Mouse (Mus musculus) lung, embryonic 16.5 days (tissue): Measurements from ENCODE around the gene Zfhx3. TPM values are rescaled to one million over a fixed set of nuclear protein-coding genes. Genes with fewer than 3 reads are reported as not detected.
A peak's percentile ranks its signal among the peaks of the same experiment; 100 is the strongest.

ENCODE experiments used
- ATAC-seq: fragments of 200-750 bp; cut with Nextera tagmentation; 2 replicates; pipeline ENCODE4 v1.8.0; 2017; ENCODE audit warnings: low read depth, mild to moderate bottlenecking, moderate library complexity
- H3K27ac ChIP-seq: fragments of 300-500 bp; sonication (generic); 2 replicates; pipeline ENCODE4 v1.5.1; 2014; ENCODE audit warnings: mild to moderate bottlenecking, control low read depth, low read length
- H3K27me3 ChIP-seq: fragments of 300-500 bp; sonication (generic); 2 replicates; pipeline ENCODE4 v1.6.1; 2014; ENCODE audit warnings: low read depth, low read length, mixed read lengths; ENCODE audit not compliant: control insufficient read depth, insufficient read depth
- H3K36me3 ChIP-seq: fragments of 300-500 bp; sonication (generic); 2 replicates; pipeline ENCODE4 v1.6.1; 2014; ENCODE audit warnings: low read length; ENCODE audit not compliant: control insufficient read depth, insufficient read depth
- H3K4me1 ChIP-seq: fragments of 300-500 bp; sonication (generic); replicated peaks from 2 replicates; pipeline ENCODE4 v1.6.1; 2014; ENCODE audit warnings: low read length, mixed read lengths; ENCODE audit not compliant: control insufficient read depth, insufficient read depth
- H3K4me2 ChIP-seq: fragments of 300-500 bp; sonication (generic); 2 replicates; pipeline ENCODE4 v1.6.1; 2014; ENCODE audit warnings: low read depth, low read length, control low read depth
- H3K4me3 ChIP-seq: fragments of 300-500 bp; sonication (generic); 2 replicates; pipeline ENCODE4 v1.5.1; 2014; ENCODE audit warnings: mild to moderate bottlenecking, low read length, control low read depth
- H3K9ac ChIP-seq: fragments of 300-500 bp; sonication (generic); 2 replicates; pipeline ENCODE4 v1.6.1; 2014; ENCODE audit warnings: low read length, control low read depth
- H3K9me3 ChIP-seq: fragments of 300-500 bp; sonication (generic); 2 replicates; pipeline ENCODE4 v1.6.1; 2016; ENCODE audit warnings: low read length; ENCODE audit not compliant: control insufficient read depth
- WGBS: fragments of 180-500 bp; shearing (Covaris S2); extraction: QIAGEN DNeasy Blood & Tissue Kit; methylation state at CpG from one replicate; pipeline ENCODE4 v1.1.7; 2014; 5-methylcytosine and 5-hydroxymethylcytosine counted together
- polyA plus RNA-seq: library from polyadenylated mRNA; unstranded; fragments of >200 nt; fragmentation: Nextera tagmentation; extraction: Ambion mirVana; gene quantifications from 2 replicates; pipeline ENCODE4 v1.2.1, GENCODE M21; 2015

Zfhx3 gene
- polyA plus RNA-seq, 1 experiment from 2014 or later, result 12.7 TPM

DNA sequence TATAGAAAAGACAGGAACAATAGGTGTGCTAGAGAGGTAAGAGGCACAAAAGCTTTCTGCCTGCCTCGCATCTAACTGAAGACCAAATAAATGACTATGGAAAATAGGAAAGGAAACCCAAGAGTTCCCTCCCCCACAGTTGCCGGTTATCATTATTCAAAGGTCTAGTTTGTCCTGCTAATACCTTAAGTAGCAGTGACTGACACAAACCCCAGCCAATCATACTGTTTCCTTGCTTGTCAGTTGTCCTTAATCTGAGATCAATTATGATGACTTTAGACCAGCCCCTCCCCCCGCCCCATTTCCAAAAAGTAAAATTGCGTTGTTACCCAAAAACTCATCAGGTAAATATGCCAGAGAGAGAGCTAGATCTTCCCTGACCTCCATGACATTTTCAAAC is 240.9 kb downstream of the Zfhx3 start:
- ATAC-seq, result no peak
- no peaks in the 10 kb centered on the region for H3K36me3 ChIP-seq
- H3K4me2 ChIP-seq, result no peak overlapping the region
- no peak overlapping the region for H3K4me3 ChIP-seq
- no peaks in the 10 kb centered on the region for H3K27me3 ChIP-seq
- H3K9ac ChIP-seq, result no peak overlapping the region
- 0 out of 2 replicates have a peak, but pooled peaks cover 2% of the 10 kb centered on the region for H3K4me1 ChIP-seq
- H3K9me3 ChIP-seq, result no peaks in the 10 kb centered on the region
- WGBS, result 84% methylated on average over 4 of the region's 4 CpGs
- no peak overlapping the region for H3K27ac ChIP-seq

DNA sequence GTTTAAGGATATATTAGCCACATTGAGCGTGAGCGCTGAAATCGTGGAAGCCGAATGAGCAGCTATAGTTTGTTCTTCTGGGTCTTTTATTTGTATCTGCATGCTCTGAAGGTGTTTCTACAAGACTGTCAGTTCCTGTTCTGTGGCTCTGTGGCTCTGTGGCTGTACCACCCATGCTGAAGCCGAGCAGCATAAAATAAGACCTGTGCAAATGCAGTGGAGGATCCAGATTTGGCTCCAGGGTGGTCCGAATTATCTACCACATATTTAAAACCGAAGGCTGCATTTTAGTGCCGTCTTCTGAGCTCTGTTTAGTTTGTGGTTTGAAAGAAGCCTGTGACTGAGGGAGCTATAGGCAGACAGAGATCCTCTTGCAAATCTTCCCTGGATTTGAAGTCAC is 241.5 kb downstream of the Zfhx3 start:
- 47% methylated on average over 8 of the region's 8 CpGs for WGBS
- Histone ChIP-seq H3K36me3 (no peaks in the 10 kb centered on the region), H3K4me1 (0 out of 2 replicates have a peak, but pooled peaks cover 2% of the 10 kb centered on the region), H3K4me2 (no peak overlapping the region), H3K4me3 (no peak overlapping the region), H3K27ac (no peak overlapping the region), H3K9ac (no peak overlapping the region), H3K9me3 (no peaks in the 10 kb centered on the region), H3K27me3 (no peaks in the 10 kb centered on the region)
- no peak for ATAC-seq

DNA sequence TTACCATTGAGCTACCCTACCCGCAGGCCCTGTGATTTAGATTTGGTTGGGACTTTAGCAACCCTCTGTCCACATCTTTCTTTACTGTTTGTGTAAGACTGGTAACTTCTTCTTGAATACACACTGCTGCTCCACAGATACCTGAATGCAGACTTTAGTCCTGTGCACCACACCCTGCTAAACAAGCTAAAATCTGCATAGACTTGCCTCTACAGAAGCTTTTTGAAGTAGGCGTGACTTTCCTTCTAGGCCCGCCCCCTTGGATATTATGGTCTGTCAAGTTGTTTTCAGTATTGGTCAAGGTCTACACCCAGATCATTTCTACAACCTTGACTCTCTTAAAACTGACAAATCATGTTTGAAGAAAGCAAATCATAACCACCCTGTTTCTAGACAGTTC is 243.8 kb downstream of the Zfhx3 start:
- Histone ChIP-seq H3K9me3 (no peaks in the 10 kb centered on the region; the same call in 1 of the 2 replicates), H3K27me3 (no peaks in the 10 kb centered on the region), H3K4me2 (no peak overlapping the region), H3K4me1 (0 out of 2 replicates have a peak, but pooled peaks cover 2% of the 10 kb centered on the region), H3K27ac (no peak overlapping the region), H3K9ac (no peak overlapping the region), H3K4me3 (no peak overlapping the region), H3K36me3 (no peaks in the 10 kb centered on the region)
- WGBS, result 88% methylated on average over 3 of the region's 3 CpGs
- no peak for ATAC-seq

DNA sequence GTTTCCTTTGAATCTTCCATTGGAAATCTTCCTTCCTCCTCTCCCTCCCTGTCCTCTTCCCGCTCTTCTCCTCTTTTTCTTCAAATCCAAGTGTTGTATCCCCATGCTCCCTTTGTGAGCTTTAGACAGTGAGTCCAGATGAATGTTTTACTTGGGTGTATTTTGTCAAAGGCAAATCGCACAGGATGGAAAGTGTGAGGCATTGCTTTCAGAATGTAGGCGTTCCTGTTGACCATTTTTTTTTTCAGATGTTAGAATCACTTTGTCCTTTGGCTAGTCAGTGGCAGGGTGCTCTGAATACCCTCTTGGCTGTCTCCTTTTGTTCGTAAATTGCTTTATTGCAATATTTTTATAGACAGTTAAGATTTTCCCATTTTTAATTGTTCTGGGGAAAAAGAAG is 245.6 kb downstream of the Zfhx3 start:
- Histone ChIP-seq H3K4me3 (no peak overlapping the region), H3K9me3 (no peaks in the 10 kb centered on the region; the same call in 1 of the 2 replicates), H3K27me3 (no peaks in the 10 kb centered on the region), H3K4me1 (0 out of 2 replicates have a peak, but pooled peaks cover 2% of the 10 kb centered on the region), H3K27ac (no peak overlapping the region), H3K4me2 (no peak overlapping the region), H3K9ac (no peak overlapping the region), H3K36me3 (no peaks in the 10 kb centered on the region)
- WGBS, result 47% methylated on average over 4 of the region's 4 CpGs
- no peak for ATAC-seq

DNA sequence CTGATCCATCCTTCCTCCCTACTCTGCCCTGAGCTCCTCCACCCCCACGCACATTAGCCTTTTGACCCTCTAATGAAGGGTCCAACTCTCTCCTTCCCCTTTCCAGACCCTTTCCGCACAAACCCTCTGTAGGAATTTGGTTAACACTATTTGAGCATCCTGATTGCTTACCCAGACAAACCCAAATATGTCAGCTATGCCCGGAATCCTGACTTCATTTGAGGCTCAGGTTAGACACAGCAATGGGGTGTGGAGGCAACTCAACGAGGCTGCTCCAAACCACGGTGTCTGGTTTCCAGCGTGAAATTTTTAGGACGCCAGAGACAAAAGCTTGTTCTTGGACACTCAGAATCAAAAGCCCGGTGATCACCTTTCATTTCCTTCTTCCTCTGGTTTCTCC is 252.1 kb downstream of the Zfhx3 start:
- Histone ChIP-seq H3K4me1 (no peaks in the 10 kb centered on the region), H3K27me3 (no peaks in the 10 kb centered on the region), H3K36me3 (no peaks in the 10 kb centered on the region), H3K9me3 (no peaks in the 10 kb centered on the region; the same call in 1 of the 2 replicates), H3K4me2 (peak overlapping the region; percentile 14; the same call in 1 of the 2 replicates), H3K9ac (no peak overlapping the region), H3K27ac (no peak overlapping the region), H3K4me3 (no peak overlapping the region)
- no peak for ATAC-seq
- 31% methylated on average over 8 of the region's 8 CpGs for WGBS

DNA sequence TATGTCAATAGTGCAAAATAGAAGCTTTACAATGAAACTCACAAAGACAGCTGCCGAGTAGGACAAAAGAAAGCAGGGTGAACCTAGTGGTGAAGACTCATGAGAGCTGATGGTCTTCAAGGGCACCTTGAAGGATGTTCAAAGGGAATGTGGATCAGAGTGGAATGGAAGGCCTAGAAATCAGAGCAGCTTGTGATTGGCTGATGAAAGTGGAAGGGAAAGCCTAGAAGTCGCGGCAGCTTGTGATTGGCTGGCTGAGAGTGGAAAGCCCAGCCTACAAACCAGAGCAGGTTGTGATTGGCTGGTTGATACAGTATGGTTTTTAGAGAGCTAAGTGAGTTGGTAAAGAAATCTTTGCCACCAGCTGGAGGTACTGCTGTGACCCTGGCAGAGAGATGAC is 272.6 kb downstream of the Zfhx3 start:
- Histone ChIP-seq H3K4me2 (no peak overlapping the region), H3K9ac (no peak overlapping the region), H3K36me3 (no peaks in the 10 kb centered on the region), H3K4me3 (no peak overlapping the region), H3K27me3 (no peaks in the 10 kb centered on the region), H3K9me3 (no peaks in the 10 kb centered on the region), H3K4me1 (peaks cover 8% of the 10 kb centered on the region), H3K27ac (no peak overlapping the region)
- 91% methylated on average over 3 of the region's 3 CpGs for WGBS
- ATAC-seq, result no peak

DNA sequence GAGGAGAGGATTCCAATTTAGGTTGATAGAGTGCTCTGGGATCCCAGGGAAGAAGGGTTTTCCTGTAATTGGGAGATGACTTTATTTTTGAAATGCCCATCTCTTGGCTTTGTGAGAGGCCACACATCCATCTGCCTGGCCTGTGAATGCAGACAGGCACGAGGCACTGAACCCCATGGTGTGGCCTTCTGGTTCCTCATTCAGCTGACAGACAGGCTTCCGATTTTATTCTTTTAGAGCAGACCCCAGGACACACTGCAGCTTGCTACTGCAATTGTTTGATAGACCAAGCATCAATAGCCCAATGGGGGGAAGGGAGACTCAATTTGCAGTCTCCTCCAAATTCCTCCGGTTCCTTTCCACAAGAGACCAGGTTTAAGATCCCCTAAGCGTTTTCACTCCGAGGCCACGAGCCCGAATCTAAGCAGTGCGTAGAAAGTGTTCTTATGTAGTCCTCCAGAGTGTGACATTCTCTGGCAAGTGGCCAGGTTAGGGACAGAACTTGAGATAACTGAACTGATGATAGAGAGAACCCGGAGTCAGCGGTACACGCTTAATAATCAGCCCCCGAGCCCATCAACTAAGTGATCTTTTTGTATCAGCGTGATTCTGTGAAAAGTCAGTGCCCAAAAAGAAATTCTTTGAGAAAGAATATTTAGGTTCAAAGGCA is 275.9 kb downstream of the Zfhx3 start:
- no peaks in the 10 kb centered on the region for H3K9me3 ChIP-seq
- H3K9ac ChIP-seq, result no peak overlapping the region
- WGBS, result 23% methylated on average over 13 of the region's 13 CpGs
- H3K4me3 ChIP-seq, result no peak overlapping the region
- H3K27me3 ChIP-seq, result no peaks in the 10 kb centered on the region
- ATAC-seq, result no peak
- no peak overlapping the region for H3K27ac ChIP-seq
- peak overlapping the region; percentile 32 for H3K4me2 ChIP-seq
- H3K36me3 ChIP-seq, result no peaks in the 10 kb centered on the region
- peaks cover 8% of the 10 kb centered on the region for H3K4me1 ChIP-seq

DNA sequence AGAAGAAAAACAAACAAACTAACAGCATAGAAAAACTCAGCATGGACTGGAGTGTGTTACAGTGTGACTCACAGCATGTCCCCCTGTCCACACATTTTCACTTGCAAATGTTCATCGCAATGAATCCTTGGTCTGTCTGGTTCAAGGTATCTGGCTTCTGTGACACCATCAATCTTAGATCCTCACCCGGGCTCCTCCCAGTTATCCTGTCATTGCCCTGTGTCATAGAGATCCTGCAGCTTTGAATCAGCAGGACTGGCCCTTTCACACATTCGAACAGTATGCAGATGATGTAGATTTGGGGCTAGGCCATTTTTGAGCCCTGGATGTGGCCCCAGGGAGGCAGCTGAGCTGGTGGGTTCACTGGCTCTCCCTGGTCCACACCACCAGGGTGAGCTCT is 278.1 kb downstream of the Zfhx3 start:
- no peak for ATAC-seq
- Histone ChIP-seq H3K4me2 (no peak overlapping the region), H3K27me3 (no peaks in the 10 kb centered on the region), H3K9ac (no peak overlapping the region), H3K4me1 (peaks cover 8% of the 10 kb centered on the region), H3K27ac (no peak overlapping the region), H3K9me3 (no peaks in the 10 kb centered on the region), H3K36me3 (no peaks in the 10 kb centered on the region), H3K4me3 (no peak overlapping the region)
- WGBS, result 55% methylated on average over 3 of the region's 3 CpGs

DNA sequence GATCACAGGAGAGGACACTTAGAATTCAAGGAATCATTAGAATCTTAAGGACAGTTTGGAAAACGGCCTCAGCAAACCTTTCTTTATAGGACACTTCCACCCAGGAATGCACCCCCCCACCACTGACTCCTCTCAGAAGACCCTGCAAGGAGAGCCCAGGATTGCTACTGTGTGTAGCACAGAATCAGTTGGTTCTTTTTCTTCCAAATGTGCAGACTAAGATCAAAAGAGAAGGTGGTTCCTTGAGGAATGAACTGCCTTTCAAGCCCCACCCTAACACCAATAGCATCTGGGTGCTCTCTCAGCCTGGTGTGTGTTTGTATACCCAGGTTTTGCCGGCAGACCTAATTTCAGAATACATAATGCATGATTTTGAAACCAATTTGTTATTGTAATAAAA is 279.6 kb downstream of the Zfhx3 start:
- 54% methylated on average over 2 of the region's 2 CpGs for WGBS
- Histone ChIP-seq H3K36me3 (no peaks in the 10 kb centered on the region), H3K27me3 (no peaks in the 10 kb centered on the region), H3K4me2 (no peak overlapping the region), H3K4me1 (peaks cover 8% of the 10 kb centered on the region), H3K9me3 (no peaks in the 10 kb centered on the region), H3K4me3 (no peak overlapping the region), H3K27ac (no peak overlapping the region), H3K9ac (no peak overlapping the region)
- ATAC-seq, result no peak
